Mouse (Mus musculus): ENCODE results near the gene Man1c1. TPM values are rescaled to one million over a fixed set of nuclear protein-coding genes. Genes with fewer than 3 reads are reported as not detected.

Man1c1 gene
- polyA plus RNA-seq, 1 experiment = 6.9 TPM

GRCm38 (mm10) chr4:134705311-134705710, 1.2 kb upstream of the Man1c1 start:
- no peak for DNase-seq (ENCODE audit: low read depth in 1 of 2, low spot score in 2 of 2)
- peaks cover 12% of the 10 kb centered on the region for H3K4me1 ChIP-seq (ENCODE audit: control insufficient read depth, insufficient read depth, insufficient read length)
- TF ChIP-seq POLR2A (IDR thresholded peaks at IDR 0.05; ENCODE audit: low read depth, low read length) = no peak
- TF ChIP-seq CTCF (IDR thresholded peaks at IDR 0.05; ENCODE audit: extremely low read depth, insufficient read depth, insufficient read length, insufficient replicate concordance) = no peak
- no peak overlapping the region for H3K27ac ChIP-seq (ENCODE audit: insufficient read depth, low read length)
- no peak overlapping the region for H3K4me3 ChIP-seq (ENCODE audit: extremely low read depth, insufficient read depth, insufficient read length)
- peaks cover 10% of the 10 kb centered on the region; the same call in 1 of the 2 replicates for H3K27me3 ChIP-seq (ENCODE audit: control insufficient read depth, insufficient read depth, low read length)
- WGBS = 75% methylated on average over 5 of the region's 5 CpGs
- H3K36me3 ChIP-seq (ENCODE audit: control insufficient read depth, insufficient read depth, low read length) = no peaks in the 10 kb centered on the region

GRCm38 (mm10) chr4:134704590-134704989, 500 bp upstream of the Man1c1 start:
- peaks cover 10% of the 10 kb centered on the region; the same call in 1 of the 2 replicates for H3K27me3 ChIP-seq (ENCODE audit: control insufficient read depth, insufficient read depth, low read length)

GRCm38 (mm10) chr4:134702981-134703834, 882 bp downstream of the Man1c1 start:
- Histone ChIP-seq H3K4me1 (ENCODE audit: control insufficient read depth, insufficient read depth, insufficient read length) (peaks cover 12% of the 10 kb centered on the region), H3K27me3 (ENCODE audit: control insufficient read depth, insufficient read depth, low read length) (peaks cover 10% of the 10 kb centered on the region; the same call in 1 of the 2 replicates), H3K36me3 (ENCODE audit: control insufficient read depth, insufficient read depth, low read length) (no peaks in the 10 kb centered on the region), H3K4me3 (ENCODE audit: extremely low read depth, insufficient read depth, insufficient read length) (peak overlapping the region; percentile 68), H3K27ac (ENCODE audit: insufficient read depth, low read length) (peak overlapping the region; percentile 22; the same call in 1 of the 2 replicates)
- DNase-seq (ENCODE audit: low read depth in 1 of 2, low spot score in 2 of 2) = peak in 1 of 2 experiments; percentile 39
- 1% methylated on average over 88 of the region's 90 CpGs for WGBS
- TF ChIP-seq CTCF (IDR thresholded peaks at IDR 0.05; ENCODE audit: extremely low read depth, insufficient read depth, insufficient read length, insufficient replicate concordance) (no peak), POLR2A (IDR thresholded peaks at IDR 0.05; ENCODE audit: low read depth, low read length) (no peak)

More at GRCm38 (mm10) chr4:134704590-134704989, 500 bp upstream of the Man1c1 start:
- Histone ChIP-seq H3K36me3 (ENCODE audit: control insufficient read depth, insufficient read depth, low read length) (no peaks in the 10 kb centered on the region), H3K4me3 (ENCODE audit: extremely low read depth, insufficient read depth, insufficient read length) (peak overlapping the region; percentile 41), H3K4me1 (ENCODE audit: control insufficient read depth, insufficient read depth, insufficient read length) (peaks cover 12% of the 10 kb centered on the region), H3K27ac (ENCODE audit: insufficient read depth, low read length) (no peak overlapping the region)
- TF ChIP-seq POLR2A (IDR thresholded peaks at IDR 0.05; ENCODE audit: low read depth, low read length) = no peak
- no peak for TF ChIP-seq CTCF (IDR thresholded peaks at IDR 0.05; ENCODE audit: extremely low read depth, insufficient read depth, insufficient read length, insufficient replicate concordance)
- WGBS = 2% methylated on average over 21 of the region's 21 CpGs
- DNase-seq (ENCODE audit: low read depth in 1 of 2, low spot score in 2 of 2) = no peak

- WGBS = 25% methylated on average over 6 of the region's 6 CpGs
- H3K27ac ChIP-seq (ENCODE audit: insufficient read depth, low read length) = no peak overlapping the region
- H3K4me1 ChIP-seq (ENCODE audit: control insufficient read depth, insufficient read depth, insufficient read length) = peaks cover 12% of the 10 kb centered on the region
- peaks cover 10% of the 10 kb centered on the region; the same call in 1 of the 2 replicates for H3K27me3 ChIP-seq (ENCODE audit: control insufficient read depth, insufficient read depth, low read length)
- H3K4me3 ChIP-seq (ENCODE audit: extremely low read depth, insufficient read depth, insufficient read length) = peak overlapping the region; percentile 31; the same call in 1 of the 2 replicates
- DNase-seq (ENCODE audit: low read depth in 1 of 2, low spot score in 2 of 2) = peak; percentile 19 to 58
- no peak for TF ChIP-seq POLR2A (IDR thresholded peaks at IDR 0.05; ENCODE audit: low read depth, low read length)
- TF ChIP-seq CTCF (IDR thresholded peaks at IDR 0.05; ENCODE audit: extremely low read depth, insufficient read depth, insufficient read length, insufficient replicate concordance) = peak; percentile 91
- no peaks in the 10 kb centered on the region for H3K36me3 ChIP-seq (ENCODE audit: control insufficient read depth, insufficient read depth, low read length)
Observed at GRCm38 (mm10) chr4:134701934-134702333, 2.2 kb downstream of the Man1c1 start.

- 86% methylated on average over 2 of the region's 2 CpGs for WGBS
- no peak for DNase-seq (ENCODE audit: low read depth in 1 of 2, low spot score in 2 of 2)
- TF ChIP-seq POLR2A (IDR thresholded peaks at IDR 0.05; ENCODE audit: low read depth, low read length) = no peak
- no peak for TF ChIP-seq CTCF (IDR thresholded peaks at IDR 0.05; ENCODE audit: extremely low read depth, insufficient read depth, insufficient read length, insufficient replicate concordance)
- Histone ChIP-seq H3K36me3 (ENCODE audit: control insufficient read depth, insufficient read depth, low read length) (no peaks in the 10 kb centered on the region), H3K4me1 (ENCODE audit: control insufficient read depth, insufficient read depth, insufficient read length) (peaks cover 12% of the 10 kb centered on the region), H3K4me3 (ENCODE audit: extremely low read depth, insufficient read depth, insufficient read length) (no peak overlapping the region), H3K27ac (ENCODE audit: insufficient read depth, low read length) (no peak overlapping the region), H3K27me3 (ENCODE audit: control insufficient read depth, insufficient read depth, low read length) (peaks cover 10% of the 10 kb centered on the region; the same call in 1 of the 2 replicates)
Observed at GRCm38 (mm10) chr4:134700911-134701310, 3.2 kb downstream of the Man1c1 start.

GRCm38 (mm10) chr4:134693202-134693940, 10.7 kb downstream of the Man1c1 start:
- Histone ChIP-seq H3K4me1 (ENCODE audit: control insufficient read depth, insufficient read depth, insufficient read length) (no peaks in the 10 kb centered on the region), H3K27ac (ENCODE audit: insufficient read depth, low read length) (no peak overlapping the region), H3K36me3 (ENCODE audit: control insufficient read depth, insufficient read depth, low read length) (no peaks in the 10 kb centered on the region), H3K27me3 (ENCODE audit: control insufficient read depth, insufficient read depth, low read length) (no peaks in the 10 kb centered on the region), H3K4me3 (ENCODE audit: extremely low read depth, insufficient read depth, insufficient read length) (no peak overlapping the region)
- 88% methylated on average over 9 of the region's 9 CpGs for WGBS
- TF ChIP-seq CTCF (IDR thresholded peaks at IDR 0.05; ENCODE audit: extremely low read depth, insufficient read depth, insufficient read length, insufficient replicate concordance) (no peak), POLR2A (IDR thresholded peaks at IDR 0.05; ENCODE audit: low read depth, low read length) (no peak)
- no peak for DNase-seq (ENCODE audit: low read depth in 1 of 2, low spot score in 2 of 2)

All from spleen, adult 2 months (tissue).